Mouse (Mus musculus) heart, embryonic 11.5 days (tissue): Measurements from ENCODE around the gene Retreg1. TPM values are rescaled to one million over a fixed set of nuclear protein-coding genes. Genes with fewer than 3 reads are reported as not detected.

Experiments
- ATAC-seq: fragments of 200-750 bp; cut with Nextera tagmentation; replicated peaks from 2 replicates; pipeline ENCODE4 v1.8.0; 2017; ENCODE audit warnings: moderate library complexity; ENCODE audit not compliant: insufficient number of reproducible peaks, low FRiP score, low TSS enrichment
- H3K27ac ChIP-seq: fragments of 300-500 bp; sonication (generic); 2 replicates; pipeline ENCODE4 v1.5.1; 2014; ENCODE audit warnings: mild to moderate bottlenecking, low read depth, low read length
- H3K27me3 ChIP-seq: fragments of 300-500 bp; sonication (generic); 2 replicates; pipeline ENCODE4 v1.6.1; 2014; ENCODE audit warnings: mild to moderate bottlenecking, low read length, mixed read lengths; ENCODE audit not compliant: control insufficient read depth, insufficient read depth
- H3K36me3 ChIP-seq: fragments of 300-500 bp; sonication (generic); 2 replicates; pipeline ENCODE4 v1.6.1; 2014; ENCODE audit warnings: mild to moderate bottlenecking, low read length, moderate library complexity, mixed read lengths; ENCODE audit not compliant: control insufficient read depth, insufficient read depth
- H3K4me1 ChIP-seq: fragments of 300-500 bp; sonication (generic); 2 replicates; pipeline ENCODE4 v1.6.1; 2014; ENCODE audit warnings: low read length; ENCODE audit not compliant: control insufficient read depth, insufficient read depth
- H3K4me2 ChIP-seq: fragments of 300-500 bp; sonication (generic); 2 replicates; pipeline ENCODE4 v1.6.1; 2014; ENCODE audit warnings: mild to moderate bottlenecking, moderate library complexity
- H3K4me3 ChIP-seq: fragments of 300-500 bp; sonication (generic); 2 replicates; pipeline ENCODE4 v1.5.1; 2014; ENCODE audit warnings: low read depth, low read length
- H3K9ac ChIP-seq: fragments of 300-500 bp; sonication (generic); 2 replicates; pipeline ENCODE4 v1.6.1; 2014; ENCODE audit warnings: mild to moderate bottlenecking, low read depth, low read length, moderate library complexity
- H3K9me3 ChIP-seq: fragments of 300-500 bp; sonication (generic); replicated peaks from 2 replicates; pipeline ENCODE4 v1.6.1; 2016; ENCODE audit warnings: low read length; ENCODE audit not compliant: control insufficient read depth
- WGBS: fragments of 180-500 bp; shearing (Covaris S2); extraction: QIAGEN DNeasy Blood & Tissue Kit; methylation state at CpG from one replicate; pipeline ENCODE4 v1.1.7; 2014; ENCODE audit not compliant: insufficient replicate concordance; 5-methylcytosine and 5-hydroxymethylcytosine counted together
- polyA plus RNA-seq: library from polyadenylated mRNA; unstranded; fragments of >200 nt; fragmentation: Nextera tagmentation; extraction: Ambion mirVana; gene quantifications from 2 replicates; pipeline ENCODE4 v1.2.1, GENCODE M21; 2014

Retreg1 gene
- polyA plus RNA-seq, 1 experiment from 2014 or later: 47.2 TPM

- Histone ChIP-seq H3K27me3 (no peaks in the 10 kb centered on the region), H3K4me3 (no peak overlapping the region), H3K27ac (no peak overlapping the region), H3K36me3 (peaks cover 7% of the 10 kb centered on the region), H3K4me2 (no peak overlapping the region), H3K4me1 (0 out of 2 replicates have a peak, but pooled peaks cover 2% of the 10 kb centered on the region), H3K9me3 (no peaks in the 10 kb centered on the region), H3K9ac (no peak overlapping the region)
- ATAC-seq: no peak
- WGBS: 80% methylated on average over 21 of the region's 21 CpGs
These were observed 37.5 kb upstream of the Retreg1 start for GRCm38 (mm10) chr15:25805336-25806110.

GRCm38 (mm10) chr15:25806363-25806762, 36.6 kb upstream of the Retreg1 start:
- ATAC-seq: no peak
- Histone ChIP-seq H3K27ac (no peak overlapping the region), H3K4me2 (no peak overlapping the region), H3K36me3 (peaks cover 8% of the 10 kb centered on the region), H3K27me3 (no peaks in the 10 kb centered on the region), H3K4me1 (0 out of 2 replicates have a peak, but pooled peaks cover 2% of the 10 kb centered on the region), H3K9me3 (no peaks in the 10 kb centered on the region), H3K4me3 (no peak overlapping the region), H3K9ac (no peak overlapping the region)
- 89% methylated on average over 17 of the region's 17 CpGs for WGBS

- no peak overlapping the region for H3K4me3 ChIP-seq
- peaks cover 8% of the 10 kb centered on the region for H3K36me3 ChIP-seq
- 94% methylated on average over 9 of the region's 9 CpGs for WGBS
- 0 out of 2 replicates have a peak, but pooled peaks cover 2% of the 10 kb centered on the region for H3K4me1 ChIP-seq
- ATAC-seq: no peak
- no peak overlapping the region for H3K9ac ChIP-seq
- no peak overlapping the region for H3K4me2 ChIP-seq
- H3K27ac ChIP-seq: no peak overlapping the region
- H3K27me3 ChIP-seq: no peaks in the 10 kb centered on the region
- H3K9me3 ChIP-seq: no peaks in the 10 kb centered on the region
These were observed 36.1 kb upstream of the Retreg1 start for GRCm38 (mm10) chr15:25806878-25807277.

- WGBS: 88% methylated on average over 20 of the region's 20 CpGs
- Histone ChIP-seq H3K4me1 (0 out of 2 replicates have a peak, but pooled peaks cover 2% of the 10 kb centered on the region), H3K27ac (no peak overlapping the region), H3K9me3 (no peaks in the 10 kb centered on the region), H3K36me3 (peaks cover 6% of the 10 kb centered on the region), H3K9ac (no peak overlapping the region), H3K4me3 (no peak overlapping the region), H3K27me3 (no peaks in the 10 kb centered on the region), H3K4me2 (no peak overlapping the region)
- no peak for ATAC-seq
These were observed 34.1 kb upstream of the Retreg1 start for GRCm38 (mm10) chr15:25808677-25809460.

- Histone ChIP-seq H3K27me3 (no peaks in the 10 kb centered on the region), H3K4me2 (no peak overlapping the region), H3K9me3 (no peaks in the 10 kb centered on the region; the same call in 1 of the 2 replicates), H3K4me1 (0 out of 2 replicates have a peak, but pooled peaks cover 2% of the 10 kb centered on the region), H3K36me3 (peaks cover 10% of the 10 kb centered on the region), H3K9ac (no peak overlapping the region), H3K27ac (no peak overlapping the region), H3K4me3 (no peak overlapping the region)
- 67% methylated on average over 6 of the region's 6 CpGs for WGBS
- ATAC-seq: no peak
These were observed 33.3 kb upstream of the Retreg1 start for GRCm38 (mm10) chr15:25809669-25810068.

- peaks cover 16% of the 10 kb centered on the region for H3K36me3 ChIP-seq
- H3K4me2 ChIP-seq: peak overlapping the region; percentile 22; the same call in 1 of the 2 replicates
- no peak overlapping the region for H3K9ac ChIP-seq
- 74% methylated on average over 11 of the region's 11 CpGs for WGBS
- no peak overlapping the region for H3K4me3 ChIP-seq
- no peaks in the 10 kb centered on the region for H3K27me3 ChIP-seq
- no peak overlapping the region for H3K27ac ChIP-seq
- H3K4me1 ChIP-seq: 0 out of 2 replicates have a peak, but pooled peaks cover 2% of the 10 kb centered on the region
- no peaks in the 10 kb centered on the region; the same call in 1 of the 2 replicates for H3K9me3 ChIP-seq
- ATAC-seq: no peak
These were observed 31.1 kb upstream of the Retreg1 start for GRCm38 (mm10) chr15:25811834-25812250.

GRCm38 (mm10) chr15:25812479-25812878, 30.5 kb upstream of the Retreg1 start:
- Histone ChIP-seq H3K27me3 (no peaks in the 10 kb centered on the region), H3K9me3 (no peaks in the 10 kb centered on the region; the same call in 1 of the 2 replicates), H3K4me2 (no peak overlapping the region), H3K9ac (no peak overlapping the region), H3K27ac (no peak overlapping the region), H3K4me1 (0 out of 2 replicates have a peak, but pooled peaks cover 2% of the 10 kb centered on the region), H3K36me3 (peaks cover 16% of the 10 kb centered on the region), H3K4me3 (no peak overlapping the region)
- WGBS: 65% methylated on average over 12 of the region's 12 CpGs
- ATAC-seq: no peak

GRCm38 (mm10) chr15:25814535-25814934, 28.4 kb upstream of the Retreg1 start:
- Histone ChIP-seq H3K4me1 (0 out of 2 replicates have a peak, but pooled peaks cover 2% of the 10 kb centered on the region), H3K36me3 (peaks cover 16% of the 10 kb centered on the region), H3K27ac (no peak overlapping the region), H3K4me3 (no peak overlapping the region), H3K9me3 (no peaks in the 10 kb centered on the region; the same call in 1 of the 2 replicates), H3K27me3 (no peaks in the 10 kb centered on the region), H3K9ac (no peak overlapping the region), H3K4me2 (no peak overlapping the region)
- ATAC-seq: no peak
- 77% methylated on average over 3 of the region's 3 CpGs for WGBS
